Mouse (Mus musculus): Measurements from ENCODE around the gene Ndrg3. TPM values are rescaled to one million over a fixed set of nuclear protein-coding genes. Genes with fewer than 3 reads are reported as not detected.
A peak's percentile ranks its signal among the peaks of the same experiment; 100 is the strongest.

The Ndrg3 gene
- polyA plus RNA-seq, 1 experiment from 2014 or later = 105 TPM

GRCm38 (mm10) chr2:157008509-157008908 is 16.7 kb upstream of the Ndrg3 start:
- Histone ChIP-seq H3K36me3 (ENCODE audit: control insufficient read depth, insufficient read depth, low read length) (peaks cover 15% of the 10 kb centered on the region; the same call in 1 of the 2 replicates), H3K9ac (replicated peaks; ENCODE audit: low read length) (no peak overlapping the region), H3K4me1 (ENCODE audit: control insufficient read depth, insufficient read depth, low read length) (peaks cover 9% of the 10 kb centered on the region; the same call in 1 of the 2 replicates), H3K4me3 (replicated peaks; ENCODE audit: low read depth, low read length) (no peak overlapping the region), H3K4me2 (ENCODE audit: low read length) (no peak overlapping the region), H3K27me3 (ENCODE audit: control insufficient read depth, insufficient read depth, low read length) (no peaks in the 10 kb centered on the region), H3K9me3 (ENCODE audit: control insufficient read depth, low read length) (no peaks in the 10 kb centered on the region), H3K27ac (replicated peaks; ENCODE audit: low read depth, low read length) (no peak overlapping the region)
- DNase-seq (no peak), ATAC-seq (ENCODE audit: low FRiP score, low TSS enrichment) (no peak)

GRCm38 (mm10) chr2:157007234-157007596 is 15.4 kb upstream of the Ndrg3 start:
- Histone ChIP-seq H3K36me3 (ENCODE audit: control insufficient read depth, insufficient read depth, low read length) (peaks cover 9% of the 10 kb centered on the region; the same call in 1 of the 2 replicates), H3K27me3 (ENCODE audit: control insufficient read depth, insufficient read depth, low read length) (no peaks in the 10 kb centered on the region), H3K4me2 (ENCODE audit: low read length) (peak overlapping the region; percentile 97), H3K4me3 (replicated peaks; ENCODE audit: low read depth, low read length) (peak overlapping the region; percentile 57), H3K4me1 (ENCODE audit: control insufficient read depth, insufficient read depth, low read length) (peaks cover 9% of the 10 kb centered on the region; the same call in 1 of the 2 replicates), H3K27ac (replicated peaks; ENCODE audit: low read depth, low read length) (peak overlapping the region; percentile 75), H3K9ac (replicated peaks; ENCODE audit: low read length) (peak overlapping the region; percentile 72), H3K9me3 (ENCODE audit: control insufficient read depth, low read length) (no peaks in the 10 kb centered on the region)
- WGBS = 31% methylated on average over 5 of the region's 5 CpGs
- DNase-seq = no peak
- no peak for ATAC-seq (ENCODE audit: low FRiP score, low TSS enrichment)

DNA sequence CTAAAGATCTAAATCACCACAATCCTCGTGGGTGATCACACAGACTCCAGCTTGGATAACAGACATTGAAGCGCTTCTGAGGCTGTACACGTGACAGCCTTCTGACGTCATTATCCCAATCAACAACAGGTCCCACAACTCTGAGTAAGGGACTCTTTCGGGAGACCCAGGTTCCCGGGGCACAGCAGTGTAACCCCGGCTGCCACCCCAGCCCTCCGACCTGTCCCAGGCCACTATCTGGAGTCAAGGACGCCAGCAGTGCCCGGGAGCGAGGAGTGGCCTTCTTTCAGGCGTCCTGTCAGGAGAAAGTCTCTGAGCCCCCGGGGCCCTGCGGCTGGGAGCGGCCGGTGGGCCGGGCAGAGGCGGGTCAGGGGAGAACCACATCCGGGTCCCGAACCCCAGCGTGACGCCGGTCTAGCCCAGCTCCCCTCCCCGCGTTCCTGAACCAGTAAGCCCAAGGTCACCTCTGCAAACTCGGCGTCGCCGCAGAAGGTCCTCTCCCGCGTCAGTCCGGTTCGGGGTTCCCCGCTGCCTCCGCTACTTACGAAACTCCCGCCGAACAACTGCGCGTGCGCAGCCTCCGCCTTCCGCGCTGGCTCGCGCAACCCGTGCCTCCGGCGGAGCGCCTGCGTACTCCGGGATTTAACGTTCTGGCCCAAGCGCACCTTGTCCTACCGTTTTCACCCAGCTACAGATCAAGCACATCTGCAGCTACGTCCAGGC is 14.8 kb upstream of the Ndrg3 start, which contains the start of gene Dsn1:
Dsn1 (minus strand) TSS at position 644 of the 723 bp plus-strand sequence.
- H3K27me3 ChIP-seq (ENCODE audit: control insufficient read depth, insufficient read depth, low read length) = no peaks in the 10 kb centered on the region
- ATAC-seq (ENCODE audit: low FRiP score, low TSS enrichment) (peak; percentile 70), DNase-seq (peak; percentile 96)
- H3K9me3 ChIP-seq (ENCODE audit: control insufficient read depth, low read length) = no peaks in the 10 kb centered on the region
- H3K4me3 ChIP-seq (replicated peaks; ENCODE audit: low read depth, low read length) = peak within 1 kb of the TSS; percentile 57
- peak within 1 kb of the TSS; percentile 72 for H3K9ac ChIP-seq (replicated peaks; ENCODE audit: low read length)
- H3K36me3 ChIP-seq (ENCODE audit: control insufficient read depth, insufficient read depth, low read length) = 0 out of 2 replicates have a peak, but pooled peaks cover 7% of the 10 kb centered on the region
- H3K4me2 ChIP-seq (ENCODE audit: low read length) = peak within 1 kb of the TSS; percentile 97
- H3K27ac ChIP-seq (replicated peaks; ENCODE audit: low read depth, low read length) = peak within 1 kb of the TSS; percentile 75
- under 1% methylated on average over 56 of the region's 56 CpGs for WGBS
- H3K4me1 ChIP-seq (ENCODE audit: control insufficient read depth, insufficient read depth, low read length) = peaks cover 9% of the 10 kb centered on the region; the same call in 1 of the 2 replicates

DNA sequence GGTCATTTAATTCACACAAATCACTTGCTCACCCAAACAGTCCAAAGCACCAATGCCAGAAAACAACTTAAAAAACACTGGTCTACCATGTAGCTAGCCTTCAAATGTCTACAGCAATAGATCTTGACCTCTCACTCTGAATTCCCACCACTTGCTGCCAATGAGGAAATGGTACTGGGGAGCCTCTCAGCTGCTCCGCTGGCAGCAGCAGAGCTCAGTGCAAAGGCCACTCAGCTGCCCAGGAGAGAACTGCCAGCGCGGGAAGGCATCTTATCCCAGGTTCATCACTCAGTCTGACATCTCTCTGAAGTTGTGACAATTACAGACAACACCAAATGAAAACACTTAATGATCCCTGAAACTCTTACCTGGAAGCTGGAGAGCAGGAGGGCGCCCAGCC is 10.5 kb upstream of the Ndrg3 start:
- Histone ChIP-seq H3K4me3 (replicated peaks; ENCODE audit: low read depth, low read length) (no peak overlapping the region), H3K9ac (replicated peaks; ENCODE audit: low read length) (no peak overlapping the region), H3K9me3 (ENCODE audit: control insufficient read depth, low read length) (no peaks in the 10 kb centered on the region), H3K27me3 (ENCODE audit: control insufficient read depth, insufficient read depth, low read length) (no peaks in the 10 kb centered on the region), H3K4me2 (ENCODE audit: low read length) (no peak overlapping the region), H3K4me1 (ENCODE audit: control insufficient read depth, insufficient read depth, low read length) (peaks cover 8% of the 10 kb centered on the region; the same call in 1 of the 2 replicates), H3K27ac (replicated peaks; ENCODE audit: low read depth, low read length) (no peak overlapping the region), H3K36me3 (ENCODE audit: control insufficient read depth, insufficient read depth, low read length) (0 out of 2 replicates have a peak, but pooled peaks cover 8% of the 10 kb centered on the region)
- DNase-seq = no peak
- 94% methylated on average over 4 of the region's 4 CpGs for WGBS
- ATAC-seq (ENCODE audit: low FRiP score, low TSS enrichment) = no peak

- Histone ChIP-seq H3K27ac (replicated peaks; ENCODE audit: low read depth, low read length) (no peak overlapping the region), H3K27me3 (ENCODE audit: control insufficient read depth, insufficient read depth, low read length) (no peaks in the 10 kb centered on the region), H3K4me1 (ENCODE audit: control insufficient read depth, insufficient read depth, low read length) (no peaks in the 10 kb centered on the region), H3K9me3 (ENCODE audit: control insufficient read depth, low read length) (no peaks in the 10 kb centered on the region), H3K36me3 (ENCODE audit: control insufficient read depth, insufficient read depth, low read length) (0 out of 2 replicates have a peak, but pooled peaks cover 12% of the 10 kb centered on the region), H3K4me3 (replicated peaks; ENCODE audit: low read depth, low read length) (no peak overlapping the region), H3K9ac (replicated peaks; ENCODE audit: low read length) (no peak overlapping the region), H3K4me2 (ENCODE audit: low read length) (no peak overlapping the region)
- DNase-seq (no peak), ATAC-seq (ENCODE audit: low FRiP score, low TSS enrichment) (no peak)
- WGBS = 90% methylated on average over 5 of the region's 5 CpGs
These were observed 6.4 kb upstream of the Ndrg3 start for GRCm38 (mm10) chr2:156998263-156998662.

GRCm38 (mm10) chr2:156996576-156996975 is 4.7 kb upstream of the Ndrg3 start:
- DNase-seq (peak; percentile 74), ATAC-seq (ENCODE audit: low FRiP score, low TSS enrichment) (no peak)
- Histone ChIP-seq H3K9me3 (ENCODE audit: control insufficient read depth, low read length) (no peaks in the 10 kb centered on the region), H3K9ac (replicated peaks; ENCODE audit: low read length) (no peak overlapping the region), H3K27me3 (ENCODE audit: control insufficient read depth, insufficient read depth, low read length) (no peaks in the 10 kb centered on the region), H3K4me1 (ENCODE audit: control insufficient read depth, insufficient read depth, low read length) (no peaks in the 10 kb centered on the region), H3K4me3 (replicated peaks; ENCODE audit: low read depth, low read length) (no peak overlapping the region), H3K4me2 (ENCODE audit: low read length) (no peak overlapping the region), H3K36me3 (ENCODE audit: control insufficient read depth, insufficient read depth, low read length) (0 out of 2 replicates have a peak, but pooled peaks cover 9% of the 10 kb centered on the region), H3K27ac (replicated peaks; ENCODE audit: low read depth, low read length) (no peak overlapping the region)
- 77% methylated on average over 6 of the region's 6 CpGs for WGBS

GRCm38 (mm10) chr2:156990727-156991431 is 977 bp downstream of the Ndrg3 start:
- no peak for ATAC-seq (ENCODE audit: low FRiP score, low TSS enrichment)
- Histone ChIP-seq H3K27ac (replicated peaks; ENCODE audit: low read depth, low read length) (peak overlapping the region; percentile 87), H3K9ac (replicated peaks; ENCODE audit: low read length) (peak overlapping the region; percentile 86), H3K27me3 (ENCODE audit: control insufficient read depth, insufficient read depth, low read length) (no peaks in the 10 kb centered on the region), H3K4me1 (ENCODE audit: control insufficient read depth, insufficient read depth, low read length) (peaks cover 10% of the 10 kb centered on the region), H3K9me3 (ENCODE audit: control insufficient read depth, low read length) (no peaks in the 10 kb centered on the region), H3K36me3 (ENCODE audit: control insufficient read depth, insufficient read depth, low read length) (0 out of 2 replicates have a peak, but pooled peaks cover 3% of the 10 kb centered on the region), H3K4me2 (ENCODE audit: low read length) (peak overlapping the region; percentile 95), H3K4me3 (replicated peaks; ENCODE audit: low read depth, low read length) (peak overlapping the region; percentile 89)
- DNase-seq = peak; percentile 39
- WGBS = 3% methylated on average over 16 of the region's 16 CpGs

GRCm38 (mm10) chr2:156987316-156987715 is 4.5 kb downstream of the Ndrg3 start:
- Histone ChIP-seq H3K4me3 (replicated peaks; ENCODE audit: low read depth, low read length) (no peak overlapping the region), H3K4me1 (ENCODE audit: control insufficient read depth, insufficient read depth, low read length) (peaks cover 10% of the 10 kb centered on the region), H3K27ac (replicated peaks; ENCODE audit: low read depth, low read length) (no peak overlapping the region), H3K4me2 (ENCODE audit: low read length) (no peak overlapping the region), H3K9me3 (ENCODE audit: control insufficient read depth, low read length) (no peaks in the 10 kb centered on the region), H3K27me3 (ENCODE audit: control insufficient read depth, insufficient read depth, low read length) (no peaks in the 10 kb centered on the region), H3K36me3 (ENCODE audit: control insufficient read depth, insufficient read depth, low read length) (no peaks in the 10 kb centered on the region), H3K9ac (replicated peaks; ENCODE audit: low read length) (no peak overlapping the region)
- DNase-seq (no peak), ATAC-seq (ENCODE audit: low FRiP score, low TSS enrichment) (no peak)
- WGBS = 91% methylated on average over 3 of the region's 3 CpGs
